Mouse (Mus musculus): ENCODE measurements at regions not wholly inside any gene's neighbourhood (a gene's known extent, or its start where the extent isn't known, plus 50 kb on each side); places are given as distances from the start of the nearest gene placed in this dataset.

DNA sequence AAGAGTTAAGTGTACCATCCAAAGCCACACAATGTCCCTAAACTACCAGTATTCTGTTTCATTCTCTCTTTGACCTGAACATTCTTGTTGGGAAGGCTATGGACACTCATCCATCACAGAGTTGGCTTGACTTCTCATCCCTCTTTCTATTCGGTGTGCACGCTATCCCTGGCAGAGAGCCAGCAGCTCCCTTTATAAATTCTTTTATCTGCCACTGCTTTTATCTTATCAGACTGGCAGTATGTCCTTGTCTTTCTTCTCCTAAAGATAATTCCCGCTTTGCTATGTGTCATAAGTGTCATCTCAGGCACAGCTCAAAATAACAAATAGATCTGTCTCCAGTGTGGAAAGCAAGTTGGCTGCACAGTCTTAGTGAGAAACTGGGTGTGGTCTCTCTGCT, 106.6 kb upstream of the Lipc start:
- no peak for DNase-seq

GRCm38 (mm10) chr9:71056836-71057235, 104.8 kb upstream of the Lipc start:
- no peak for DNase-seq

DNA sequence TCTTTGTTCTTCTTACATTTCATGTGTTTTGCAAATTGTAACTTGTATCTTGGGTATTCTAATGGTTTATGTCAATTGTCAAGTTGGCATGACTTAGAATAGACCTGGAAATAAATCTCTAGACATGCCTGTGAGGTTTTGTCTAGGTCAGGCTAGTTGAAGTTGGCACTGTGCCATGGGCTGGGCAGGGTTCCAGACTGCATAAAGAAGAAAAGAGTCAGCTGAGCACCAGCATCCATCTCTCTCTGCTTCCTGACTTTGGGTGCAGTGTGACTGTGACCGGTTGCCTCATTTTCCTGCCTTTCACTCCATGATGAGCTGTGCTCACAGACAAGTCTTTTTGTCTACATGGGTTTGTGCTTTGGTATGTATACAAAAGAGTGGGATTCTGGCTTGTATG, 91.9 kb upstream of the Lipc start:
- peak; percentile 49 for DNase-seq

- DNase-seq, result no peak
These were observed 83.3 kb upstream of the Lipc start for GRCm38 (mm10) chr9:71035286-71035685.

DNA sequence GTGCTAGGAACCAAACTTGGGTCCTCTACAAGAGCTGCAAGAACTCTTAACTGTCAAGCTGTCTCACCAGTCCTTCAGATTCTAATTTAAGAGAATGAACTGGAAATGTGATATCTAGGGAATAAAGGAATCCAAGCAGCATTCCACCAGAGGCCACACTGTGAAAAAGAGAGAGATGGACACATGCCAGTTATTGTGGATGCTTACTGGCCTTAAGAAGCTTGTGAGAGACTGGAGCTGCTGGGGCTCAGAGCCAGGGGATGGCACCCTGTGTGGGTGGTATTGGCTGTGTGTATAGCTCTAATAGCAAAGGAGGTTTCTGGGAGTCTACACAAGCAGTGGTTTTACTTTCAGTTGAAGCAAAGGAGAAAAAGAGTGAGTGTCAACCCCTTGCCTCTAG, 80.1 kb upstream of the Lipc start:
- DNase-seq, result no peak

DNA sequence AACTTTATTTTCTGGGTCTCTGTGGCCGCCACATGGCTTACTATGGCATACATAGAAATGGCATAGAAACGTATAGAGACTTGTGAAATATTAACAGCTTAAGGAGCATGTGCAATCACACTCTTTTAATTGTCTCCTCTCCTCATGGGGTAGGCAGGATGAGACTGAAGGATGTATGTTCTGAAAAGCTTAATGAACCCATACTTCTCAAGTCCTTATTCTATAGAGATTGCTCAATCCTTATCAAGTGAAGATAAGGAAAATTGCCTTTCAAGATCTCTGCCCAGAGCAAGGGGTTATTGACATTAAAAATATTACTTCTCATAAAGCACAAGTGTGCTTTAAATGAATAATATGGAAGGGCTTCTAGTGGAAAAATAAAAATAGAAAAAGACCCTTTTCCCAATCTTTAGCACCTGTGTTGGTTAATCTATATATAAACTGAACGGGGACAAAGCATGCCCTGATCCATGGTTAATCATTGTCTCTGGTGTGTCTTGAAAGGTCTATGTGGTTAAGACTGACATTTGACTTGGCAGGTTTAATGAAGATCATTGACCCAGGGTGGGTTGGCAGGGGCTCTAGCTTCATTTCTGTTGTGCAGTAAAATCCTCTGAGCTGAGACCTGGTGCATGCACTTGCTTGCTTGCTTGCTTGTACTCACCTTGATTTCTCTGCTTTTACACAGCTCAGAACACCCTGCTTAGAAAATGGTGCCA, 78.3 kb upstream of the Lipc start:
- DNase-seq, result no peak

DNA sequence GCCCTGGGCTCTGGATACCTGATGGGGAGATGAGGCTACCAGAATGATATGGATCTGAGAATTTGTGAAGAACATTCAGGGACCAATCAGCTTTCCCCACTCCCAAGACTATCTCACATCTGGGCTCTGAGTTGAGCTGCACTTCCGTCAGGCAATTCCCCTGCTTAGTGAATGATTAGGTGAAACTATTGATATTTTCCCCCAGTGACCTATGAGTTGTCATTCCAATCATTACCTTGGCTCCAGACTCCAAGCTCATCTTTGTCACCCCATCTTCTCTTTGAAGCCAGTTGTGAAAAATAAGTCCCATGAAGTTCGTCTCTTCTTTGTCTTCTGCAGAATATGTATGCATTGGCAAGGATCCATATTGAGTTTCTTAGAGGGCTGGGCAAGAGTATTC, 76.1 kb upstream of the Lipc start:
- DNase-seq, result no peak

GRCm38 (mm10) chr9:71027626-71028025, 75.6 kb upstream of the Lipc start:
- DNase-seq, result no peak

- no peak for DNase-seq
These were observed 73.2 kb upstream of the Lipc start for GRCm38 (mm10) chr9:71025196-71025595.

GRCm38 (mm10) chr9:71018206-71018605, 66.2 kb upstream of the Lipc start:
- DNase-seq, result no peak

DNA sequence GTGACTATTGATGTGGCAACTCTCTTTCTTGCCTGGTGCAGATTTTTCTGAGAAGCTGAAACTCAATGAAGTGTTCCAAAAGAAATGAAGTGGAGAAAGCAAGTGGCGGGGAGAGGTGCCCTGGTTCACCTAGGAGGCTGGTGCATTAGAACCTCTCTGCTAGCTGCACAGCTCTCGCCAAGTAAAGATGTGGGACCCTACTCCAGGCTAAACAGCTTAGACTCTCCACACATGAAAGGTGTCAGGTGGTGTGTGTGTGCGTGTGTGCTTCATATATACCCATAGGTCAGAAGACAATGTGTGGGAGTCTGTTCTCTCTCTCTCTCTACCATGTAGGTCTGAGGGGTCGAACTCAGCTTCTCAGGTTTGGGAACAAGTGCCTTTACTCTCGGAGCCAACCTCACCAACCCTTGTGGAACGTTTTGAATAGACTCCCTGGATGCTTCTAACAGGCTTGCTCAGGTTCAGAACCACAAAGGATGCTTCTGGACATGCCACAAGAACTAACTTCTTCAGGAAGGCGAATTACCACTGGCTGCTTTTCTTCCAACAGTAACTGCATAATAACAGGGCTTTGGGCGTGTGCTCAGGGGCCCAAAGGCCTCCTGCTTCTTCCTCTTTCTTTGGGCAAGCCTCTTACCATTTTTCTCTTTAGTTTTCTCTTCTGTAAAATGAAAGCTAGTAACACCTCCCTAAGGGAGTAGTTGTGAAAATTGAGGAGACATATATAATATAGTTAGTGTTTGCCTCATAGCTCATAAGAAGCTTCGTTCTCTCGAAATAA, 65.6 kb upstream of the Lipc start:
- no peak for DNase-seq

- no peak for DNase-seq
These were observed 63.9 kb upstream of the Lipc start for GRCm38 (mm10) chr9:71015942-71016341.

DNA sequence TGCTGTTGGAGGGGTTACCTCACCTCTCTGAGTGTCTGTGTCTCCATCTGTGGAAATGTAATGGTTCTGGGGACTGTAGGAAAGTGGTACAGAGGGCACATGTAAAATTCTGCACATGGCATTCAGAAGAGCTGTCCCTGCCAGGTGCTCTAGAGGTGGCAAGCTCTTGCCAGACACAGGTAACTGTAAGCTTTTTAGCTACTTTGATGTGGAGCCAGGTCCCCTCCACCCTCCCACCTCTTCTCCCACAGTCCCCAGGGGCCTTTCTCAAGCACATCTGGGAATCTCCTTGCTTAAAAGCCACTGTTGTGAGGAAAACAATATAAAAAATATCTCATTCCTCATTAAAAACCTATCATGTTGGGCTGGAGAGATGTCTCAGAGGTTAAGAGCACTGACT, 63.4 kb upstream of the Lipc start:
- no peak for DNase-seq

DNA sequence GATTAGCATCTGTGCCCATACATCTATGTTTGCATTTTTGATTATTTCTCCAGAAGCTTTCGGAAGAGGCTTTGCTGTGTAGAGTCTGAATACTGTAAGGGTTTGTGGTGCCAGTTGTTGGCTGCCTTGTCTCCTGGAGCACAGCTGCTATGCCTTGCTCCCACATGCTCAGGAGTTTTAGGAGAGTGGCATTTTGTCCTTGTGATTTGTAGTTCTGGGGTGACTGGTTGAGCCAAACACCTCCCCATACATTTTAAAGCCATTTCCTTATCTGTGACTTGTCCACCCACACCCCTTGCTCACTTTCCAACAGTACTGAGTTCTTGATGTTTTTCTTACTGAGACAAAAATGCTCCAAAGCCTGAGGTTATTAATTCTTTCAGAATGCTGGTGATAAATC, 60.4 kb upstream of the Lipc start:
- no peak for DNase-seq

- no peak for DNase-seq
These were observed 52.6 kb upstream of the Lipc start for GRCm38 (mm10) chr9:71004631-71005030.

All from right cerebral cortex, postnatal 4 days (tissue).